Mouse (Mus musculus): Measurements from ENCODE around the gene Xirp1.

Gene Xirp1

DNA sequence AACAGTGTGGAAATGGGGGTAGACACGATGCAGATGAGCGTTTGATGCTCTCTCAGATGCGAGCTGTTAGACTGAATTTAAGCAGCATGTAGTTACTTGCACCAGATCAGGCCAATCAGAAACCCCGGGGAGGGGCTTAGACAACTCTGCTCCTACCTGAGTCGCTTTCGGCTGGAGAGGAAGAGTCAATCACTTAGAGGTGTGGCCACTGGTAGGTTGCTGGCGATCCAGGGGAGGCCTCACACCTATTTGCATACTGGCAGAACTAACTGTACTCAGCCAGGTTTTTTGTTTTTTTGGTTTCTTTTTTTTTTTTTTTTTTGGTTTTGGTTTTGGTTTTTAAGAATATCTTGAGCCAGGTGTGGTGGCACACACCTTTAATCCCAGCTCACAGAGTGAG lies 35.1 kb downstream of the Xirp1 start:
- DNase-seq (ENCODE audit: low read depth): no peak

DNA sequence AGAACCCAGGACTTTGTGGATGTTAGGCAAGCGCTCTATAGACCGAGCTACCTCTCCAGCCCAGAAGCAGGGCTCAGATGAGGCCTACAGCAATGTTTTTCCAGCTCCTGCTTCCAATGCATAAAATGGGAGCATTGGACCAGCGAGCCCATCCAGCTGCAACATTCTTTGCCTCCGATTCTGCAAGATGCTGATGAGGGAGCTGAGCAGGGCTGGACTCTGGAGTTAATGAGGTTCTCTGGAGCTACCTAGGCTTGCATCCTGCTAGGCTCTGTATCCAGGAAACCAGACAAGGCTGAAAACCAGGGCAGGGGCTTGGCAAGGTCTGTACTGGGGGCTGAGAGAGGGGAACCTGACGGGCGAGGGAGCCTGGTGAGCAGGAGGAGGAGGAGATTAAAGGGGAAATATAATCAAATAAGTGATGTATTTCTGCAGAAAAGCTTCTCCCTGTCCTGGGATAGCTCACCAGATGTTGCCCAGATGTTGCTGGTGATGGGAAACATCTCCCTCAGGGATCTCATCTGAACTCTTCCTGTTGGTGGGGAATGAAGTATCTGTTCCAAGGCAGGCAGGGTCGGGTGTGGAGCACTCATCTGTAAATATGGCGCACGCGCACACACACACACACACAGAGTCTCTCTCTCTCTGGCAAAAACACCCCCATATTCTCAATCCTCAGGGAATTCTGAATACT lies 37.4 kb downstream of the Xirp1 start:
- DNase-seq (ENCODE audit: low read depth): no peak

DNA sequence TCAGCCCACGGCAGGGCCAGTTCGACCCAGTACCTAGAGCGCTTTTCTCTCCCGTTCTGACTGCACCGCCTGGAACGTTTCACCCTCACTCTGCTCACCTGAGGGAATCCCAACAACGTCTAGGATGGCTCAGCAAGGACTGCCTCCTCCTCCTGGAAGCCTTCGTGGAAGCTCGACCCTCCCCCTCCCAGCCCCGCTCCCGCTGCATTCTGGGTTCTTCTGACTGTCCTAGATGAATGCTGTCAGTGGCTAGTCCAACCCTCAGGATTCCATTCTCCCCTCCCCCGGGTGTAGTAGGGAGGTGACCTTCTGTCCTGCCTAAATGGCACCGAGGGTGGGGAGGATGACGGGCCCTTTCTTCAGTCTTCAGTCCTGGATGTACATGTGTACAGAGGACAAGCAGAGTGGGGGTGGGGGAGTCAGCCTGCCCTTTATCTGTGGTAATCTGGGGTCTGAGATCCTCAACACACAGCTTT lies 38.8 kb downstream of the Xirp1 start, which contains the start of gene Csrnp1:
Gene Csrnp1, minus strand, starts transcription at position 123 of the 476 bp plus-strand sequence.
- DNase-seq (ENCODE audit: low read depth): no peak

DNA sequence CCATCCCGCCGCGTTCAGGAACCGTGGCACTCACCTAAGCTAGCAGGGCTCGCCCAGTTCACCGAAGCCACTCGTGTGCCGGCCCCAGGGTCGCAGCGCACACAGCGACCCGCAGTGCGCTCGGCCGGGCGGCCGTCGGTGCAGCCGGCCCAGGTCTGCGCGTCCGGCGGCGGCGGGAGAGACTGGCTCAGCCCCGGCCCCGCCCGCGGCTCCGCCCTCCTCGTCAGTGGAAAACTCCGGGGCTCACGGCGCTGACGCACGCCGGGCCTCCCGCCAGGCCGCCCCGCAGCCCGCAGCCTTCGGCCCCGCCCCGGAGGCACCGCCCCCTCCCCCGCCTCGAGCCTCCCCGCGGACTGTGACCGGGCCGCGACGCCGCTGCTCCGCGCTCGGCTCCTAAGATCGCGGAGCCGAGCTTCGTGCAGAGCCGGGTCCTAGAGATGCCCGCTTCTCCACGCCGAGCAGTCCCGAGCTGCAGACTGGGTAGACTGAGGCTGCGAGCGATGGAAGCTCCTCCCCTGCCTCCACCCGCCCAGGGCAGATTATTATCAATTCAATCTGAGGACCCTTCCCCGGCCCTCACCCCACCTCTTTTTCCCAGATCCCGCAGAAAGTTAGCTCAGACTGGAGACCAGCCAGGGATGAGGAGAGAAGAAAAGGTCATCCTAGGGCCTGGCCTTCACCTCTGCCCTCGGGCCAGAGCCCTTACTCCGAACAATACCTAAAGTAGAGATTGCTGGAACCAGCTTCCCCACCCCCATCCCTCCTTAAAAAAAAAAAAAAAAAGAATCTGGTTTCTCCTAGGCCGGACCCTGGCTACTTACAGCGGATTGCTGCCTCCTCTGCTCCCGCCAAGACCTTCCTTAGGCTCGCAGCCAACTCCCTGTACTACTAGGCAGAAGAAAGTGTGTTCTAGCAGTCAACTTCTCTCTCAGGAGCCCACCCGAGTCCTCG lies 39.5 kb downstream of the Xirp1 start:
- DNase-seq (ENCODE audit: low read depth): peak; percentile 77

DNA sequence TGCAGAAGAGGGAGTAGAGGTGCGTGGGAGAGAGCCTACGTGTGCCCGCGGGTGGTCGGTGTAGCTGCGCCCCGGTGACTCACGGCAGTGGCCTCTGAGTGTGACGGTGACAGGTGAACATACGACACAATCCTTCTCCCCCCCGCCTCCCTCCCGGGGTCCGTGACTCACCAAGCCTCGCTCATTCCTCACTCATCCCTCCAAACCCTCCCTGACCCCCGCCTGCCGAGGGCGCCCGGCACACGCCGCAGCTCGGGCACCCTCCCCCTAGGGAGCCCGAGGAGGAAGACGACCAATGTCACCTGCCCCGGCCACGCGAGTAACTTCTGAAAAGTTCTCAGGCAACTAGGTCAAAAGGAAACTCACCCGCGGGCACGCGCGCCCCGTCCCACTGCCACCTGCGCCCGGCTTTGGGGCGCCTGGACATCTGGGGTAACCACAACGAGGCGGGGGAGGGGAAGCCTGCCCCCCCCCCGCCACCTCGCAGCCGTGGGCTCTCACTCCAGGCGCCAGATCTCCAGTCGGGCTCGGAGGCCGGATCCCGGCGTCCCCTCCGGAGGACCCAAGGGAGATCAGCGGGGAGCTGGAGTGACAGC lies 40.3 kb downstream of the Xirp1 start:
- peak; percentile 69 for DNase-seq (ENCODE audit: low read depth)

DNA sequence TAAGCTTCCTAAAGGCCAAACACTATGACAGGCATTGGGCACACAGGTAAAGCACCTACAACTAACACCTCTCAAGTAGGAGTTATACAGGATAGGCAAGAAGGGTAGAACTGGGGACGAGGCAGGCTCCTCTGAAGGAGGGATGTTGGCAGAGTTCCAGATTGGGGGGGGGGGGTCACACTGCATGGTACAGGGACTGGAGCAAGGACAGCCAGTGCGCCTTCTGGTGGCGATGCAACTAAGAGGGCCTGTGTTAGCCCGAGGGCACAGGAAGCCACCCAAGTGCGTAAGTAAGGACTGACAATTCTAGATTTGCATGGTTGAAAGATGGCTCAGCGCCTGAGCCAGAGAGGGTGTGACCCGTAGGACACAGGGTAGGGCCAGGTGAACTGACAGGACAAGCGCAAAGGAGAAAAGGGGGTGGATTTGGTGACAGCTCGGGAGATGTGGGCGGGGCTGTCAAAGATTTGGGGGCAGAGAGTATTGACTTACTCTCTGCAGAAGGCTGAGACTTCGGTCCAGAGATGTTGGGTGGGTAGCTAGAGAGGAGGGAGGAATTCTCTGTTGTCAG lies 41.1 kb downstream of the Xirp1 start:
- DNase-seq (ENCODE audit: low read depth): peak; percentile 89

DNA sequence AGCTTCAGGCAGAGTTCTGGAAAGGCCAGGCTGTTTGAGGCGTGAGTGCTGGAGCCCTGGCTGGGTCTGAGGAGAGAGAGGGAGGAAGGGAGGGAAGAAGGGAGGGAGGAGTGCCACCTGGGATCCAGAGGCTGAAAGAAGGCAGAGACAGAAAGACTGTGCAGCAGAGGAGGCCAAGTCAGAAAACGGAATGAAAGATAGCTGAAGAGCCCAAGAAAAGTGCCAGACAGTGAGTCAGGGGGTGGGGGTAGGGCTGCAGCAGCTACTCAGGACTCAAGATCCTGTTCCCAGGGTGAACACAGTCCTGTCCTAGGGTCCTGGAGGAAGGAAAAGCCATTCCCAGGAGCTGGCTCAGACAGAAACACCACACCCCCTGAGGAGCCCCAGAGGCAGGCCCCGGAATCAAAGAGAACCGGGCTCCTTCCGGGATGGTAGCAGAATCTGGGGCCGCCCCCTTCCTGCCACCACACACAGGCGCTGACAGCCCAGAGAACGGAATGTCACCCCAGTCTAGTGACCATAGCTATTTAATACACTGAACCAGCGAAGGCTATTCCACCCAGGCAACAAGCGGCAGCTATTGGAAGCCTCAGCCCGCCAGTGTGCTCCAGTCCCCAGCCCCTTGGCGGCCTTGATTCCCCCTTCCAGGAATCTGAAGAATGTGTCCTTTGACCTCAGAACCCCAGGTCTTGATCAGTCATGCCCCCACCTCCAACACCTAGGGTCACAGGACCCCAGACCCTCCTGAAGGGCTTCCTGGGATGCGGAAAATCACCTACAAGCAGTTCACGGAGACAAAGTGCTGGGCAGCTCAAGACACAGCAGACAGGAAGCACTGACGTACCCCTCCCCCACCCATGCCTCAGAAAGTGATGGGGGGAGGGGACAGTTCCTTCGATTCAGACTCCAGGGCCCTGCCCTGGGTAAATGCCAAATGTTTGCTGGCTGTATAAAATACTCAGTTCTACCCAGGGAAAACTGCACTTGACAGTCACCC lies 41.9 kb downstream of the Xirp1 start:
- DNase-seq (ENCODE audit: low read depth): peak; percentile 81

DNA sequence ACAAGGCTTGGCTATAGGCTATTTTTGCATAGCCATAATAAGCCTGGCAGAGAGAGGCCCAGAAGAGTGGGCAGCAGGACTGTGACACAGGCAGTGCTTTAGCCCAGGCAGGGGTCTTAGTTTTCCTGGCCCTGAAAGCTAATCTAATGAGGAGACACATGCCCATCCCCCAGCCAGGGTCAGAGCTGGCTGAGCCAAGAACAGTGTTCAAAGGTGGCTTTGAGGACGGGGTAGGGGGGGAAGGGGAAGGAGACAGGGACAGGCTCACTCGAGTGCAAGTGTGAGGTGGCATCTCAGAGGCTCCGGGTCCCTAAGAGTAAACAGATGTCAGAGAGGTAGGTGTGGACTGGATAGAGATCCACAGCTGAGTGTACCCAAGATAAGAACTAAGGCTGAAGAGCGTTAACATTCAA lies 42.6 kb downstream of the Xirp1 start:
- DNase-seq (ENCODE audit: low read depth): no peak

DNA sequence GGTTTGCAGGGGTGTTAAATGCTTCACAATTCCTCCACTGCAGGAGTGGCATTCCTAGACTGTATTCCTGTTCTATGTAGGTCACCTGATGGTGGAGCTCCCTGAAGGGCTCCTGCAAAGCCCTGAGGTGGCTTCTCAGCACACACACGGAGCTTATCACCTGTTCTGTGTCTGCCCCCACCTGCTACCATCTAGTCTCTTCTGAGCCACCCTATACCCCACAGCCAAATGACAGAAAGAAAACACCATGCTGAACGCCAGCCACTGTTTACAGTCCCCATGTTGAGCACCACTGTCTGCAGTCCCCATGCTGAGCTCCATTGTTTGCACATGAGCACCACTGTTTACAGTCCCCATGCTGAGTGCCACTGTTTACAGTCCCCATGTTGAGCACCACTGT lies 43.6 kb downstream of the Xirp1 start:
- no peak for DNase-seq (ENCODE audit: low read depth)

DNA sequence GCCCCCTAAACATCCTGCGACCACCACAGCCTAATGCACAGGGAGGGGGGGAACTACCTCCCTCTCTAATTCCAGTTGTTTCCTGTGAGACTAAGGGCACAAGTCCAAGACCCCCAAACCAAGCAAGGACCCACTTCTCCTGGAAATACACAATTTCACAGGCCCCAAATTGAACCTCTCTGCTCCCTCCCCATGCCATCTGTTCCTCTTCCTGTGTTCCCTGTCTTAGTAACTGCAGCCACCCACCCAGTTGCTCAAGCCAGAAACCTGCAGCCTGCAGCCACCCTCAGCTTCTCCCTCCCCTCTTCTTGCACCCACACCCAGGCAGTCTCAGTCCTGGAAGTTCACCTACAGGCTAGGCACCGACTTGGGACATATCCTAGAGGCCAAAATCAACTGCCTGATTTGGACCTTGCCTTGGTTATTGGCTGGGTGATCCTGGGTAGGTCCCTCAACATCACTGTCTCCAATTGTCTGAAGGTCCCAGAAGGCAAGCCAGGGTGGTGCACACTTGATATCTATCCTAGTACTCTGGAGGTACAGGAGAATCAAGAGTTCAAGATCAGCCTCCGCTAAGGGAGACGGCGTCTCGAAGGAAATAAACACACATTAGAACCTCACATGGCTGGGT lies 44.5 kb downstream of the Xirp1 start:
- DNase-seq (ENCODE audit: low read depth): peak; percentile 30

DNA sequence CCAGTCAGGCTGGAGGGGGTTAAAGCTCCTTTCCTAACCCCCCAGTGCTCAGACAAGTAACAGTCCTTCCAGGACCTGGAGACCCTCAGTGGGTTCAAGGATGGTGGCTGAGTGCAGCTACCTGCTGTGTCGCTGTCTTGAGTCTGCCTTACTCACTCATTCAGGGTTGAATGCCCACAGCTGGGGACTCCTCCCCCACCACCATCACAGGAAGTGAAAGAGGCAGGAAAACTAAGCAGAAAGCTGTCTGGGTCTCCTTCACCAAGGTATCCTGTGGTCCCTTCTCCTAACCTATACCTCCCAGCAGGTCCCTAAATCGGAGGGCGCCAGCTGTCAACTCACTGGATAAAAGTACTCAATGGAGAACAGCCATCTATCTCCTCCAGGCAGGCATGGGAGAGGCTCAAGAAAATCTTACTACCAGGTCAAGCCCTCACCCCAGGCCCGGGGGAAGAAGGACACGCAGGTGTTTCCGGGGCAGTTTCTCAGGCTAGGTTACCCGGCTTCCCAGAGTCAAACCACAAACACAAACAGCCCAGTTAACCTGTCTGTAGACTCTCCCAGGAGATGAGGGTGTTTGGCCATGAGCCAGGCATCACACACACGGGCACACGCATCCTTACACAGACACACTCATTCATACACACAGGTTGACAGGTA lies 45.1 kb downstream of the Xirp1 start:
- peak; percentile 73 for DNase-seq (ENCODE audit: low read depth)

DNA sequence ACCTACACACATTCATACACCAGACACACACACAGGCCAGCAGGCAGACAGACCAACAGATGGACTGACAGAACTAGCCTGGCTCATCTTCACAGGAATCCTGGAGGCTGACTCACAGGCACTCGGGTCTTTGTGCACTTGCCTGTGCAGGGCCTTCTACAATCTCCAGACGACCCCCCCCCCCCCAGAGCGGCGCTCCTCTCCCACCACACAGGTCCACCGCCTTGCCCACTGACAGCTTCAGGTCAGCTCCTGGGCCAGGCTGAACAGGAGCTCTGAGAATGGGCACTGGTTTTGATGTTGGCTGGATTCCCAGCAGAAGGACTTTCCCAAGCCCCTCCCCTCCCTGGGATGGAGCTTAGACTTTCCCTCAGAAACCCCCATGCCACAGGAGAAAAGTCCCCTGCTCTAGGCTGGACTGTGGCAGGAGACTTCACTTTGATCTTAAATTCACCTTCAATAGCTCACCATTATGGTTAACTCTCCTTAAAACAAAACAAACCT lies 45.8 kb downstream of the Xirp1 start:
- no peak for DNase-seq (ENCODE audit: low read depth)

DNA sequence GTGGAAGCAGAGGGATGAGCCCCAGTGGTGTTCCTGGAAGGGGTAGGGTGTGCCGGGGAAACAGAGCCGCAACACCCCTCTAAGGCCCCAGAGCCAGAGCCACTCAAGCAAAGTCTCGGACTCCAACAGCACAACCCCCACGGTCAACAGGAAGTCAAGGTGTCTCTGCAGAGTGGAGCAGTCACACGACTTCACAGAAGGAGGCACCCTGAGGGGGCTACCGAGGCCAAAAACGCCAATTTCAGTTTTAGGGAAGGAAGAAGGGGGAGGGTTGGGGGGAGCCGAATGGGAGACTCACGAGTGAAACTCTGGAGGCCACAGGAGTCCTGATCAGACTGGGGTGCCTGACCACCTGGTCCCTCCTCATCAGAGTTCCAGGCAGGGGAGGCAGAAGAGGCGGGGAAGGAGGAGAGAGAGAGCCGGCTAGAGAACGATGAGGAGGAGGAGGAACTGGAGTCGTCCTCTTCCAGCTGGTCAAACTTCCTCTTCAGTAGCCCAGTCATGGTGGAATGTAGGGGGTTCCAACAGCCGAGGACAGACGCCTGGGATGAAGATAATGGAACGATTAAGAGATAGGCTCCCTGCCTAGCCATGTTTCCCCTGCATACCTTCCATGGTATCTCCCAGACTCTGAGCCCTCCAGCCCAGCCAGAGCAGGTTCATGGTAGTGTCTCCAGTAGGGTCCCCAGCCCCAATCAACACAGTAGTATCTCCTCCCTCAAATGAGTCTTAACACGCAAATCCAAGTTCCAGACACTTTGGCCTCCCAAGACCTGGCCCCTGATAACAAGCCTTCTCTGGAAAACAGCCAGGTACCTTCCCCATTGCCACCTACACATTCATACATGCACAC lies 46.5 kb downstream of the Xirp1 start:
- peak; percentile 45 for DNase-seq (ENCODE audit: low read depth)

DNA sequence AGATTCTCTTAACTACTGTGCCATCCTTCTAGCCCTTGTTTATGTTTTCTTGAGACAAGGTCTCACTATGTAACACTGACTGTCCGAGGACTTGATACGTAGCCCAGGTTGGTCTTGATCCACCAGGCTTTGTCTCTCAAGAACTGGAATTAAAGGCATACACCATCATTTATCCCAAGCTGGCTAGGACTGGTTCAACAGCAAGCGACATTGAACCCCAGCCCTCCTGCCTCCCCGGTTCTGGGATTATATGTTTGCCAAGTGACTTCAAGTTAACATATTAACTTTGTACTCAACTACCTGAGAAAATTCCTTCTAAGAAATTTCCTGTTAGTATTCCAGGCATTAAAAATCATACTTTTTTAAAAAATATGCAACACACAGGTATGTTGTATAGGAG lies 48.1 kb downstream of the Xirp1 start:
- no peak for DNase-seq (ENCODE audit: low read depth)

DNA sequence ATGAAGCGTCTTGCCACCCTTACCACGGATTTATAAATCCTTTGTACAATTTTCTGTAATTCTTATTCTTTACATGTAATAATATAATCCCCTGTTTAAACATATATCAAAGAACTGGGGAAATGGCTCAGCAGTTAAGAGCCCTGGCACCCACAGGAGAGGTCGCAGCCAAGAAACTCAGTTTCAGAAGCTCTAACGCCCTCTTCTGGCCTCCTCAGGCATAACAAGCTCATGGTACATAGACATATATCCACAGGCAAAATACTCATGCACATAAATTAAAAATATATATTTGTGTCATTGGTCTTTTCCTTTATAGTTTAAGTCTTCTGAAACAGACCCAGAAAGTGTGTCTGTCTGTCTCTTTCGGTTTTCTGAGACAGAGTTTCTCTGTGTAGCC lies 48.8 kb downstream of the Xirp1 start:
- DNase-seq (ENCODE audit: low read depth): peak; percentile 60

DNA sequence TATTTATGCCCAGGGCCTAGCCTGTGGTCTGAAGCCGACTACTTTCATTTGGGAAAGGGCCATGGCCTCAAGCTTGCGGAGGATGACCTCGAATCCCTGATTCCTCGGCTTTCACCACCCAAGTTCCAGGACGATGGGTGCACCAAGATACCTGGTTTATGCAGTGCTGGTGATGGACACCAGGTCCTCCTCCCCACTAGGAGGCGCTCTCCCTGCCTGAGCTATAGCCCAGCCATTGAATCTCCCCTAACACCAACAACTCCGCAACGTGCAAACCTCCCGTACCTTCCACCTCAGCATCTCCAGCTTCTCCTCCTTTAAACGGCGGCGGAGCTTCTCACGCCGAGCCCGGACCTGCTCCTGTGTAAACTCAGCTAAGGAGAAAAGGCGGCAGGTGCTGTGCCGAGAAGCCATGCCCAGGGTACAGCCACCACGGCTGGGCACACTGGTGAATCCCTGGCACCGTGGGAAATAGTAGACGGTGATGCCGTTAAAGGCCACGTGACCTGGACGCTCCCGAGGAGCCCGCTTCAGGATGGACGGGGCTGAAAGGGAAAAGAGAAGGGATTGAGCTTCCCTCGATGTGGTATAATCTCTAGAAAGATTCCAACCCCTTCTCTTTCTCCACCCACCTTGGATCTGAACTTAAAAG lies 49.4 kb downstream of the Xirp1 start:
- DNase-seq (ENCODE audit: low read depth): peak; percentile 40

DNA sequence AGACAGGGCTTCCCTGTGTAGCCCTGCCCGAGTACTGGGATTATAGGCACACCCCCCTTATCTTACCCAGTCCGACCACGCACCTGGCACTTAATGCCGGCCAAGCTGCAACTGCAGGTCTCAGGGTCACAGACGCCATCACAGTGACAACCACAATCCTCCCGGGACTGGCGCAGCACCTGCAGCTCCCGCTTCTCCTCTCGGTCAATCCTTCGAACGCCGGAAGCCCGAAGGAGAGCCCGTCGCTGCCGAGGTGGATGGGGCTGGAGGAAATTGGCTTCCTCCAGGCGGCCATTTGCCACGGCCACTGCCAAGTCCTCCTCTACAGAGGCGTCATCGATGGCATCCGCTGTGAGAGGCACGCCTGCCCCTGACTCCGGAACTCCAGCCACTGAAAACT lies 50.1 kb downstream of the Xirp1 start:
- DNase-seq (ENCODE audit: low read depth): no peak

DNA sequence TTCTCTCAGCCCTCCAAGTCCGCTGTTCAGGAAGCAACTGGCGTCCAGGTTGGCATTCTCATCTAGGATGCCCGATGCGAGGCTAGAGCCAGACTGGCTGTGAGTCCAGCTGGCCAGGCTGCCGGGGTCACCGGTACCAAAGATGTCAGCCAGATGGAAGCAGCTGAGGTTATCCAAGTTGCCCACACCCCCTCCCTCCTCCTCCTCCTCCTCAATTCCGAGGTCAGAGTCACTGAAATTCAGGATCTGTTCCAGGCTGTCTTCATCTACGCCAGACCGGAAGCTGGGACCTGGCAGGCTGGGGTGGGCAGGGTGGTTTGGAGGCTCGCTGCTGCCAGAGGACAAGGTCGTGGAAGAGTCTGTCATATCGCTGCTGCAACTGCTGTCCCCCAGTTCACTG lies 50.8 kb downstream of the Xirp1 start:
- DNase-seq (ENCODE audit: low read depth): no peak
